10 mouse cellular contexts compared by ENCODE assay signal in genomic region chr5:142340205-142341025, GRCm38 (mm10).
DNase-seq lines count a peak whose midpoint lies in the region; ATAC-seq lines count a peak whose summit lies in the region.
"Had no signal": no experiment of that assay in that cellular context is flagged by ENCODE, and none has a peak within 500 bp of the region (broad histone marks: within the 10 kb centered on the region; RNA-seq: fewer than 3 reads in every experiment).

No protein-coding gene starts in this region.

- 0 out of 2 replicates have a peak overlapping the region, but pooled peaks have one; percentile 23 for H3K27ac ChIP-seq in embryonic facial prominence, embryonic 12.5 days
- H3K27ac ChIP-seq: forebrain, embryonic 13.5 days had no signal

- H3K36me3 ChIP-seq in embryonic facial prominence, embryonic 12.5 days, result no peaks in the 10 kb centered on the region

- ATAC-seq in embryonic facial prominence, embryonic 12.5 days (ENCODE audit: insufficient number of reproducible peaks, insufficient read depth, low FRiP score, low TSS enrichment), result peak; percentile 22; the same call in 1 of the 2 replicates
- ATAC-seq: forebrain, embryonic 13.5 days had no signal

- peak; percentile 62 to 72 for DNase-seq in cerebellum, postnatal 10 days
- DNase-seq in cerebellum, adult 8-10 months, result no peak
- DNase-seq in layer of hippocampus, postnatal 10 days (ENCODE audit: low spot score in 2 of 2), result peak; percentile 28 to 33
- no peak for DNase-seq in layer of hippocampus, postnatal 25 days (ENCODE audit: extremely low spot score in 1 of 2, low spot score in 1 of 2)
- DNase-seq in lung, postnatal 10 days, result peak; percentile 48
- no peak for DNase-seq in urinary bladder, postnatal 25 days (ENCODE audit: low spot score)
- DNase-seq in ovary, adult 18-20 months (ENCODE audit: low spot score), result no peak
- DNase-seq: cerebellum, adult 11 months had no signal

- no peak overlapping the region for H3K9ac ChIP-seq in embryonic facial prominence, embryonic 12.5 days
- H3K9ac ChIP-seq: forebrain, embryonic 13.5 days had no signal

- no peaks in the 10 kb centered on the region for H3K9me3 ChIP-seq in embryonic facial prominence, embryonic 12.5 days
- H3K9me3 ChIP-seq: forebrain, embryonic 13.5 days had no signal

- H3K4me1 ChIP-seq in embryonic facial prominence, embryonic 12.5 days, result peaks cover 11% of the 10 kb centered on the region; the same call in 1 of the 2 replicates

- no peak overlapping the region for H3K4me3 ChIP-seq in embryonic facial prominence, embryonic 12.5 days
- H3K4me3 ChIP-seq: forebrain, embryonic 13.5 days had no signal

- no peak overlapping the region for H3K4me2 ChIP-seq in embryonic facial prominence, embryonic 12.5 days (replicated peaks)
- H3K4me2 ChIP-seq: forebrain, embryonic 13.5 days had no signal

- H3K27me3 ChIP-seq in embryonic facial prominence, embryonic 12.5 days, result no peaks in the 10 kb centered on the region
- H3K27me3 ChIP-seq: forebrain, embryonic 13.5 days had no signal

- 43% methylated on average over 14 of the region's 14 CpGs for WGBS in embryonic facial prominence, embryonic 12.5 days

Comparison
In these comparisons a context has a peak if more than half of its experiments do, and no peak if none do; other contexts are left out.
1. DNase-seq: peak in cerebellum, postnatal 10 days (2 of 2), layer of hippocampus, postnatal 10 days (2 of 2) and lung, postnatal 10 days (single experiment); none in cerebellum, adult 8-10 months (single experiment), layer of hippocampus, postnatal 25 days (0 of 2), urinary bladder, postnatal 25 days (single experiment) and ovary, adult 18-20 months (single experiment).